Mouse (Mus musculus): Measurements from ENCODE around the gene Panx3.

Gene Panx3

GRCm38 (mm10) chr9:37669115-37669514, at the start of gene Panx3:
TSS of gene Panx3 (minus strand) at chr9:37669235.
- DNase-seq (ENCODE audit: low spot score): no peak

DNA sequence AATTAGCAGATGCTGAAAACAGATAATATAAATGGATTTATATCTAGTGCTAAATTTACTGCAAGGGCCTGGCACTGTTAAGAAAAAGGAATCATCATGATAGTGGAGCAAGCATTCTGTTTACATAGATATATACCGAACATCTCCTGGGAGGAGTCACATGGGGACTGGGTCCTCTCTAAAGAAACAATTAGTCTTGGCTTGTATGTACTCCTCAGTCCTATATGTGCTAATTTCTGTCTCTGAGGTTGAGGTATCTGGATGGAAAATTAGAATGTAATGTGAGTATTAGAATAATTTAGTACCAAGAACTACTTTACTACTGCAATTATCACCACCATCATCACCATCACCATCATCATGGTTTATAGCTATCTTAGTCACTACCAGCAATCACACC, 47.1 kb upstream of the Panx3 start, which contains the start of gene Olfr160:
TSS of gene Olfr160 (minus strand) at position 101 of the 400 bp plus-strand sequence.
- DNase-seq (ENCODE audit: low spot score): no peak

GRCm38 (mm10) chr9:37689970-37690686, 21.1 kb upstream of the Panx3 start:
- DNase-seq (ENCODE audit: low spot score): no peak

- DNase-seq (ENCODE audit: low spot score): no peak
These were observed 18.9 kb upstream of the Panx3 start for GRCm38 (mm10) chr9:37687941-37688303.

GRCm38 (mm10) chr9:37687288-37687940, 18.4 kb upstream of the Panx3 start:
- no peak for DNase-seq (ENCODE audit: low spot score)

- DNase-seq (ENCODE audit: low spot score): no peak
These were observed 12.1 kb upstream of the Panx3 start for GRCm38 (mm10) chr9:37681123-37681522.

DNA sequence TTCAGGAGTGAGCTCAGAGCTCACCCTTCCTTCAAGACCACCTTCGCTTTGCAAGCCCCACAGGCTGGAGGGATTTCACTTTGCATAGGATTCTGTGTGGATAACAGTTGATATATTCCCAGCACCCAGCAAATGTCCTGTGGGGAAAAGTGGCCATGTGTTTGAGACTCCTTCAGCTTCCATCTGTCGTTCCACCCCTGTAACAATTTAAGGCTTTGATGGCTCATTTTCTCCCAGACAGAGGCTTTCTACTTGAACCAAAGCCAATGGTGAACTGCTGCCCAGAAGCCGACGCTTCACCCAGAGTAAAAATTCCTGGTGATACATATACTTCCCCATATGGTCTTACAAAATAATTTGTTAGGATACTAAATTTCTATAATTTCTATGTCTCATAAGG, 6.3 kb upstream of the Panx3 start:
- DNase-seq (ENCODE audit: low spot score): no peak

GRCm38 (mm10) chr9:37670261-37670660, 1.2 kb upstream of the Panx3 start:
- DNase-seq (ENCODE audit: low spot score): no peak

GRCm38 (mm10) chr9:37669678-37670077, 643 bp upstream of the Panx3 start:
- no peak for DNase-seq (ENCODE audit: low spot score)

GRCm38 (mm10) chr9:37666045-37666444, 3.0 kb downstream of the Panx3 start:
- no peak for DNase-seq (ENCODE audit: low spot score)

DNA sequence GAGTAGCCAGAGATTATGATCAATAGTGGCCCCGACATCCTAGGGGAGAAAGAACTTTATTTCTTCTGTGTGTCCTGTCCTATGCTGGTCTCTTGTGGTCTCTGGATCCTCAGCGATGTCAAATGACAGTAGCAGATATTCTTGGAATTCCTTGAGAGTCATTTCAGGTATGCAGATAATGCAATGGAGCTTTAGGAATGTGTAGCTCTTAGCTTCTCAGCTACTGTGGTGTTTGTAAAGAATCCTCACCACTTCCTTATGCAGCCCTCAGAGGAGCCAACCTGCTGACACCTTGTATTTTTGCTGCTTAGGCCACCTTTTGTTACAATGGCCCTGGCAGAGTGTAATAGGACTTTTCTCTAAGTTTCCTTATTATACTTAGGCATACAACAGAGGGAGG, 4.4 kb downstream of the Panx3 start:
- no peak for DNase-seq (ENCODE audit: low spot score)

DNA sequence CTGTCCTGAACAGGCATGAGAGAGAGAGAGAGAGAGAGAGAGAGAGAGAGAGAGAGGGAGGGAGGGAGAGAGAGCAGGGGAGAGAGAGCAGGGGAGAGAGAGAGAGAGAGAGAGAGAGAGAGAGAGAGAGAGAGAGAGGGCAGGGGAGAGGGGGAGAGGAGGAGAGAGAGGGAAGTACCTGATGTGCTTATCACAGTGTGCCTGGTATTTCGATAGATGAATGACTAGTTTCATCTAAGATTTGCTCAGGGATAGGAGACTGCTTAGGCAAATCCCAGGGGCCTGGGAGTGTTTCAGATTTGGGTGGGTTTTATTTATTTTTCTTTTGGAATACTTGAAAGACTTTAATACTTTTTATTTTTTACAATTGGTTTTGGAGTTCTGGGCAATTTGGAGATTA, 5.8 kb downstream of the Panx3 start:
- no peak for DNase-seq (ENCODE audit: low spot score)

DNA sequence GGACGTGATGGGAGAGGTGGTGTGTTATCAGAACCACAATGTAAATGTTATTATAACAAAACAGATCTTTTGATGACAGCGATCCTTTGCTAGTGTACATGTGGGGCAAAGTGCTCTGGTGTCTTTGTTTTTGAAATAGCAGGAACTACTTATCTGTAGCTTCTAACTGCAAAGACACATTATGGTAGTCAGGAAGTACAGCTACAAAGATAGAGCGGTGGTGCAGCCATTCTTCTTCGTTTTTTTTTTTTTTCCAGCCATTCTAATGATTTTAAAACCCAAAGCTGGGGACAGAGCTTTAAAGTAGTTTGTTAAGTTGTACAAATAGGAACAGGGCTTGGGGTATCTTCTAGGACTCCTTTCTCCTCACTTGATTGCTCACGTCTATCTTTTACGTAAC, 9.6 kb downstream of the Panx3 start:
- DNase-seq (ENCODE audit: low spot score): no peak

DNA sequence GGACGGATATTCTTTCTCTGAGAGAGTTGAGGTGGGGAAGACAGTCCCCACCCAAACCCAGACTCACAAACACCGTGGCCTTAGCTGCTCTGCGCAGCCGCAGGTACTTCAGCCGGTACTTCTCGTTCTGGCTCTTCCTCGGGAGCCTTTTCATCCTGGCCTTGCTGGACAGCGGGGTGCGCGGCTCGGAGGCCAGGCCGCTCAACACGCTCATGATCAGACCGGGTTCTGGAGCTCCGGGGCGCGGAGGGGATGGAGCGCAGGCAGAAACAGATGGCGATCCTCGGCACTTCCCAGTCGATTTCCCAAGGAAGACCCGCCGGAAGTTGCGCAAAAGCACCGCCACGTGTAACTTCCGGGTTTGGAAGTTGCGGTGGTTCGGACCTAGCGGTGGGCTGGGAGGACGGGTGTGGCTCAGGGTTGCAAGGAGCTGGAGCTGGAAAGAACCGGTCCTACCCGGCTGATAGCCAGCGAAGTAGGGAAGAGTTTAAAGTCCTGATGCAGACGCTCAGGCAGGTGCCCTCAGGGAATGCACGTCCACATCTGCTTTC, 12.0 kb downstream of the Panx3 start, which contains the start of gene Tbrg1:
TSS of gene Tbrg1 (minus strand) at position 382 of the 551 bp plus-strand sequence.
- DNase-seq (ENCODE audit: low spot score): peak; percentile 77

DNA sequence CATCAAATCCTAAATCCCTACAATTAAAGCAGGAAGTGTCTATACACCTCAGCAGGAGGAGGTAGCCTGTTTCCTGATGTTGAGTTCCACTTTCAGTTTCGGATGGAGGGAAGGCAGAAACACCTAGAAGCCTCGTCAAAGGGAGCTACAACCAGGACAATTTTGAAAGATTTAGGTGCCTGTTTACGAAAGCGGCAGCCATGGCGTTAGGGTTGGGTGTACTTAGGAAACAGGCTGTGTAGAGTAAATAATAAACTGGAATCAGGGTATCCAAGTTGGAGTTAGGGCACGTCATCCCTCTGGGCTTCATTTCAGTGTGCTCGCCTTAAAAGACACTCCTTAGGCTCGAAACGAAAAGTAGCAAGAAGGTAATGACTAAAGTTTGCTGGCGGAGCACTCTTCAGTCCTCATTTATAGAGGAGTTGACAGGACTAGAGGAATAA, 12.6 kb downstream of the Panx3 start:
- peak; percentile 4 for DNase-seq (ENCODE audit: low spot score)

DNA sequence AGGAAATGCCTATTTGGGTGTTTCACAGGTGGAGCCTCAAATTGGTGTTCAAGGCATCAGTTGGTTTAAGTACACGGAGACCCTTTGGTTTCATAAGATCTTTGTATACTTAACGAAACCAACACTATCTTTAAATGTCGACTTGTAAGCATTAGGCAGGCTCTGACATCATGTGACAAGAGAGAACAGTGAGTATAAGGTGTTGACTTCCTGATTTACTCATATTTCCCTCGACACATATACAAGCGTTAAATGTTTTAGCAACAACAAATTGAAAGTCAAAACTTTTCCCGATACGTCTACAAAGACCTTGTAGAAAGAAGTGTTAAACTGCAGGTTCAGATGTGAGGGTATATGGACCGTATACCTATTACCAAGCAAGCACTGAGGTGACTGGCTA, 13.1 kb downstream of the Panx3 start:
- no peak for DNase-seq (ENCODE audit: low spot score)

- no peak for DNase-seq (ENCODE audit: low spot score)
These were observed 15.2 kb downstream of the Panx3 start for GRCm38 (mm10) chr9:37653836-37654235.

GRCm38 (mm10) chr9:37650639-37651038, 18.4 kb downstream of the Panx3 start:
- no peak for DNase-seq (ENCODE audit: low spot score)

GRCm38 (mm10) chr9:37646246-37646645, 22.8 kb downstream of the Panx3 start:
- no peak for DNase-seq (ENCODE audit: low spot score)

- no peak for DNase-seq (ENCODE audit: low spot score)
These were observed 30.3 kb downstream of the Panx3 start for GRCm38 (mm10) chr9:37638721-37639120.

GRCm38 (mm10) chr9:37636800-37637542, 32.1 kb downstream of the Panx3 start:
- DNase-seq (ENCODE audit: low spot score): no peak

DNA sequence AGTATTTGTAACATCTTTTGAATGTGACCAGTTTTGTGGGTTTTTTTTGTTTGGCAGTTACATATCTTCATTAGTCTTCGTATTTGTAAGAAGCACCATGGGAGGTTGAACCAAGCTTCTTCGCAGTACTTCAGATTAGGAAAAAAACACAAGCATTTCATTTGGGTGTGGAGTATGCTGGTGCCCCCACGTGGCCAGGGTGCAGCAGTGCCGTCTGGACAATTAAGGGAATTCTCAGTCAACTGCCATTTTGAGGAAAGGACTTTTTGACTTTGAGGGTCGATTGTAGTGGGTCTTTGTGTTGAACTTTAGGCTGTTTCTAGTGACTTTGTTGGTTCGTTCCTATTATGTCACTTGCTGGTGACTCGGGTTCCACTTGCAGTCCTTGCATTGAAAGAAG, 32.7 kb downstream of the Panx3 start:
- no peak for DNase-seq (ENCODE audit: low spot score)

DNA sequence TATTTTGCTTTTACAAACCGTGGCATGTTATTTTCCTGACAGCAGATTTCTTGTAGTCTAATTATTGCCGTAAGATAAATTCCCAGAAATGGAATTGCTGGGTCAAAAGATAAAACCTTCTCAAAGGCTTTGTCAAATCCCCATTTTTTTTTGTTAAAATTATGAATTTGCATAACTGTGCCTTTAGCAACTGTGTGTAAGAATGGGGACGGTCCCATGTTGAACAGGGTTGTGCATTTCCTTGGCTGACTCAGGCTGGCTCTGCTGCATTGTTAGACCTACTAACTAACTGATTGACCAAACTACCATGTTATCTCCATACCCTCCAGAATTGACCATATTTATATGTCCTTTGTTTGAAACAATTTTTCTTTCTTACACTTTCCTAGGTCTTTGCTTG, 34.8 kb downstream of the Panx3 start:
- DNase-seq (ENCODE audit: low spot score): no peak

All from ovary, postnatal 14 days (tissue).